ENCODE assay signal across 16 mouse cellular contexts in genomic region chr1:78490143-78490542, GRCm38 (mm10). TPM values are rescaled to one million over a fixed set of nuclear protein-coding genes. Genes with fewer than 3 reads are reported as not detected.
DNase-seq lines count a peak whose midpoint lies in the region; ATAC-seq lines count a peak whose summit lies in the region.
"Had no signal": no experiment of that assay in that cellular context is flagged by ENCODE, and none has a peak within 500 bp of the region (broad histone marks: within the 10 kb centered on the region; RNA-seq: fewer than 3 reads in every experiment).

No protein-coding gene starts in this region.

- intact Hi-C loops in heart, postnatal 25 days (cut with DNase I): no loop called here

- ATAC-seq in neural tube, embryonic 12.5 days (ENCODE audit: low FRiP score, low read depth): no peak
- ATAC-seq in neural tube, embryonic 15.5 days (ENCODE audit: low FRiP score): no peak
- peak; percentile 18; the same call in 1 of the 2 replicates for ATAC-seq in neutrophil, adult 5-6 weeks (ENCODE audit: extremely low read depth, insufficient number of reproducible peaks, low FRiP score, poor library complexity, severe bottlenecking)
- ATAC-seq in inflammation-experienced regulatory T-cells, adult 6 months: no peak

- no peak overlapping the region for H3K4me3 ChIP-seq in neural tube, embryonic 12.5 days
- no peak overlapping the region for H3K4me3 ChIP-seq in neural tube, embryonic 15.5 days (replicated peaks)

- no peaks in the 10 kb centered on the region for H3K9me3 ChIP-seq in neural tube, embryonic 12.5 days
- no peaks in the 10 kb centered on the region for H3K9me3 ChIP-seq in neural tube, embryonic 15.5 days (replicated peaks)
- H3K9me3 ChIP-seq: megakaryocyte, embryonic 14.5 days had no signal

- H3K27me3 ChIP-seq in neural tube, embryonic 12.5 days (replicated peaks): no peaks in the 10 kb centered on the region
- H3K27me3 ChIP-seq in neural tube, embryonic 15.5 days (replicated peaks): peaks cover 5% of the 10 kb centered on the region; the same call in 1 of the 2 replicates
- H3K27me3 ChIP-seq: megakaryocyte, embryonic 14.5 days had no signal

- 0 out of 2 replicates have a peak overlapping the region, but pooled peaks have one; percentile 86 for H3K4me2 ChIP-seq in neural tube, embryonic 12.5 days (replicated peaks)
- no peak overlapping the region for H3K4me2 ChIP-seq in neural tube, embryonic 15.5 days

- H3K9ac ChIP-seq in neural tube, embryonic 12.5 days: no peak overlapping the region
- no peak overlapping the region for H3K9ac ChIP-seq in neural tube, embryonic 15.5 days (replicated peaks)

- DNase-seq in heart, adult 11 months: peak; percentile 36
- no peak for DNase-seq in heart, postnatal 25 days (ENCODE audit: low spot score)
- DNase-seq in induced T-regulatory cell, adult 2 months (ENCODE audit: low read depth): peak; percentile 26
- no peak for DNase-seq in right cerebral cortex, adult 2 months (ENCODE audit: low spot score in 2 of 2)
- DNase-seq: gastrocnemius, postnatal 14 days; kidney, postnatal 4 days; thymus, adult 2 months had no signal

- H3K27ac ChIP-seq in neural tube, embryonic 12.5 days: no peak overlapping the region
- H3K27ac ChIP-seq in neural tube, embryonic 15.5 days (replicated peaks): no peak overlapping the region

- no peaks in the 10 kb centered on the region for H3K36me3 ChIP-seq in neural tube, embryonic 12.5 days
- no peaks in the 10 kb centered on the region; the same call in 1 of the 2 replicates for H3K36me3 ChIP-seq in neural tube, embryonic 15.5 days

- peaks cover 9% of the 10 kb centered on the region for H3K4me1 ChIP-seq in neural tube, embryonic 12.5 days
- H3K4me1 ChIP-seq in neural tube, embryonic 15.5 days: peaks cover 21% of the 10 kb centered on the region

- 89% methylated on average over 1 of the region's 1 CpGs for WGBS in neural tube, embryonic 12.5 days
- WGBS in neural tube, embryonic 15.5 days: 75% methylated on average over 1 of the region's 1 CpGs

RNA-seq across cellular contexts. Expression of gene Farsb, which starts 1.4 kb away (rescaled TPM):
- 10 to 100 TPM; 52.2 to 52.7 TPM for total RNA-seq in heart, postnatal 25 days (2021)
- polyA plus RNA-seq in neural tube, embryonic 12.5 days (2016; fragmentation: Nextera tagmentation; extraction: Ambion mirVana): 124 TPM in 2 replicates
- polyA plus RNA-seq in neural tube, embryonic 15.5 days (2015; fragmentation: Nextera tagmentation; extraction: Ambion mirVana): 160 and 161 TPM in 2 replicates
- 28.6 and 29.2 TPM in 2 replicates for total RNA-seq in neutrophil, adult 5-6 weeks (2017)
- 10 to 100 TPM; 62.2 to 73.8 (median 68.2) TPM for polyA plus RNA-seq in inflammation-experienced regulatory T-cells, adult 6 months (2017; shearing (Covaris generic))

RNA-seq across cellular contexts. Expression of gene Mogat1, which starts 20.6 kb away (rescaled TPM):
- not detected for total RNA-seq in heart, postnatal 25 days (2021)
- polyA plus RNA-seq in neural tube, embryonic 12.5 days (2016; fragmentation: Nextera tagmentation; extraction: Ambion mirVana): 0.37 and 0.75 TPM in 2 replicates
- polyA plus RNA-seq in neural tube, embryonic 15.5 days (2015; fragmentation: Nextera tagmentation; extraction: Ambion mirVana): 0.82 and 0.83 TPM in 2 replicates
- 1.6 TPM in 1 of 2 replicates, not detected in the other for total RNA-seq in neutrophil, adult 5-6 weeks (2017)
- not detected for polyA plus RNA-seq in inflammation-experienced regulatory T-cells, adult 6 months (2017; shearing (Covaris generic))
- total RNA-seq: left cerebral cortex, adult 18-20 months had no signal
- polyA plus RNA-seq: C2C12; liver, embryonic 16.5 days had no signal

RNA-seq across cellular contexts. Expression of gene BC035947, which starts 21.8 kb away (rescaled TPM):
- total RNA-seq in heart, postnatal 25 days (2021): under 1 TPM in 1 of 2 experiments, not detected in 1; 0.08 TPM
- 0.42 and 0.65 TPM in 2 replicates for polyA plus RNA-seq in neural tube, embryonic 12.5 days (2016; fragmentation: Nextera tagmentation; extraction: Ambion mirVana)
- polyA plus RNA-seq in neural tube, embryonic 15.5 days (2015; fragmentation: Nextera tagmentation; extraction: Ambion mirVana): 1.00 and 1.0 TPM in 2 replicates
- not detected in 2 replicates for total RNA-seq in neutrophil, adult 5-6 weeks (2017)
- polyA plus RNA-seq in inflammation-experienced regulatory T-cells, adult 6 months (2017; shearing (Covaris generic)): not detected
- total RNA-seq: gastrocnemius, postnatal 14 days had no signal
- polyA plus RNA-seq: C2C12; heart, embryonic 16.5 days; liver, embryonic 16.5 days; thymus, adult 2 months had no signal

Comparison
In these comparisons a context has a peak if more than half of its experiments do, and no peak if none do; other contexts are left out.
1. DNase-seq: peak in heart, adult 11 months (single experiment) and induced T-regulatory cell, adult 2 months (single experiment); none in heart, postnatal 25 days (single experiment) and right cerebral cortex, adult 2 months (0 of 2).